Mouse (Mus musculus): ENCODE results near the gene Rabl3.

The Rabl3 gene

DNA sequence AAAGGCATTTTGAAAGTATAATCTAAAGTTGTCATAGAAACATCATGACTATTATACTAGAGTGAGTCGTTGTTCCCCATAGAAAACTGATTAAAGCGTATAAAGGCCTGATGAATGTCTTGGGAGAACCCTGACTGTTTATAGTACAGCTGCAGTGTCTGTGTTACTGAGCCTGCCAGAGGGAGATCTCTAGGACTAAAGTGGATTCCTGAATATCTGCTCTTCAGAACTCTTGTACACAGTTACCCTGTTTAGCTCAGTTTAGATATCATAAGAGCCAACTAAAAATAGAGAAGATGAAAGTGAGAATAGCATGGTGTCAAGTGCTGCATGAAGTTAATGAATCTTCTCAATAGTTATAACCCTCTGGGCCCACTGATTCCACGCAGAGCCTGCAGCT lies 10.6 kb downstream of the Rabl3 start:
- no peak for DNase-seq (ENCODE audit: low read depth)

DNA sequence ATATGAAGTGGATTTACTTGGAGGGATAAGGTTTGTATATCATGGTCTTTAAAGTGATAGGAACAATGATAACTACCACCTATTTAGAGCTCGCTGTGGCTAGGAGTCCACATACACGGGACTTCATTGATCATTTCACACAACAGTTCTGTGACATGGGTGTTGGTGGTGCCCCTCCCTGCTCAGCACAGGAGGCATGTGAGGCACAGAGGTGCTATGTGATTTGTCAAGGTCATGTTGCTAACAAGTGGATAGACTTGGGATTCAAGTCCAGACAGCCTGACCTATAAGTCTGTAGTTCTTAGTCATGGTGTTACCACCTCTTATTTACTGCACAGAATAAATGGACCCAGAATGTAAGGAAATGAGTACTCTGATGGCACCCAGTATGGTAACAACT lies 11.3 kb downstream of the Rabl3 start:
- DNase-seq (ENCODE audit: low read depth): no peak

DNA sequence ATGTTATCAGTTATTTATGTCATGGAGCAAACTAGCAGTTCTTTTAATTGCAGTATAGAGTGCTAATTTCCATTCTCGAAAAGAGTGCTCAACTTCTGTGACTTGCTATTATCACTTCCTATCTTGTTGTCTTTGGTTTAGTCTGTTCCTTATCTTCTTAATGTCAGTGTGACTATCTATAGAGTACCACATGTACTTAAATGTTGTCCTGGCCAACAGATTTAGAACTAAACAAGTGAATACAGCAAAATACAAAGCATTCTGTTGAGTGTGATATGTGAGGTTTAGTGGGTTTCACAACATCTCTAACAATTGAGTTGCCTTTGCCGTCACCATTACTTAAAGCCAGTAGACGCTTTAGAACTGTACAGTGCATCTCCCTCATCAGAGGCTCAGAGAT lies 13.1 kb downstream of the Rabl3 start:
- no peak for DNase-seq (ENCODE audit: low read depth)

DNA sequence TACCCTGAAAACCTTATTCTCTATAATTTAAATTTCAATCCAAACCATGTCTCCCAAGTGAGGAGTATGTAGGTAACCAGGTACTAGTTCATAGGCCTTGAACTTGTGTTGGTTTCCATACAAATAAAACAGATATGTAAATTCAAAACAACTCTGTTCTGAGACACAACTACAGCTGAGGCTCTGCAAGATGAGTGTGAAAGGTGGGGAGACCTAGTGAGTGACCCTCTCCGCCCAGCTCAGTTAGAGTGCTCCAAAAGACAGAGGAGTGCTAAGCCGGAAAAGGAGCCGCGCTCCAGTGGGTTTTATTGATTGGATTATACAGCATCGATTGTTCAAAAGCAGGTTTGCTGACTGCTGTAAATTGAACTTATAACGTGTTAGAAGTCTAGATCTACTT lies 22.7 kb downstream of the Rabl3 start:
- DNase-seq (ENCODE audit: low read depth): no peak

DNA sequence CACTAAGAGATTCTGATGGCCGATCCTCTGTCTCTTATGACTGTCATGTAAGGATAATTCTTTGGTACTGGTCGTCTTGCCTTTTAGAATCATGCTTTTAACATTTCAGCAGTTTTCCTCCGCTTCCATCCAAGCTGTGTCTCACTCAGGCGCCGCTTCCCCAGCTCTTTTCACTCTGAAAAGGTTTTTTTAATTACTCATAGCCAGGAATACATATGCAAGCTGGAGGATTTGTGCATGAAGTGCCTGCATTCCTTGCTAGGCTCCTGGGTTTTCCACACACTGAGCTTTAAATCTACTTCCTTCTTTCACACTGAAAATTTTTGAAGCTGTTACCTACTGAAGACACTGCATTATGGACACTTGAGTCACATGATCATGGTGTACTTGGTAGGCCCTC lies 23.3 kb downstream of the Rabl3 start:
- DNase-seq (ENCODE audit: low read depth): no peak

DNA sequence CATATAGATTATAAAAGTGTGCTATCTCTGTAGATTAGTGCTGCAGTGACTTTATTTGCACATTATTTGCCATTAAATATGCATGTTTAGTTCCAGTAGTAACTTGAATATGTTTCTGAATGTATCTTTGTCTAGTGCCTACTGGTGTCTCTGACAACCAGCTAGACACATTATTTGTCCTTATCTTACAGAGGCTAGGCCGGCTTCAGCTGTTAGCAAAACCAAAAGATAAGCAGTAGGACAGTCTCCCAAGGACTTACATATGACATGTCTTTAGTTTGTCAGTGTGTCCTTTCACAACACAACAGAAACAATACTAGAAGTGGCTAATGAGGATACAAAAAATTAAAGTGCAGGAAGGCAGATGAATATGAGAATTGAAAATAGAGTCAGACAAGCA lies 25.4 kb downstream of the Rabl3 start:
- no peak for DNase-seq (ENCODE audit: low read depth)

DNA sequence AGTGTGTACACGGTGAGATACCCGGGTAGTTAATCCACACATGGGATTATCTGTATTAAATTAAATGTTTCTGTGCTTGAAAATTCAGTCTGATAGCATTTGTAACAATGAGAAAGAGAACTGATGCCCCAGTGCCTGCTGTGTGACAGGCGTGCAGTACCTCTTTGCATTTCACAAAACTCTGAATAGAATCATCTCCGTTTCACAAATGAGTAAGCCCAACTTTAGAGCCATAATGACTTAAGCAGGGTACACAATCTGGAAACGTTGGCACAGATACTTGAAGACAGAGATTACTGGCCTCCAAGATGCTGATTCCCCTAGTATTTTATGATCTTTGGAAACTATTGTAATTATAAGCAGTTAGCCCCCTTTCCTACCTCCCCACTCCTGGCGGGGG lies 26.4 kb downstream of the Rabl3 start:
- DNase-seq (ENCODE audit: low read depth): no peak

DNA sequence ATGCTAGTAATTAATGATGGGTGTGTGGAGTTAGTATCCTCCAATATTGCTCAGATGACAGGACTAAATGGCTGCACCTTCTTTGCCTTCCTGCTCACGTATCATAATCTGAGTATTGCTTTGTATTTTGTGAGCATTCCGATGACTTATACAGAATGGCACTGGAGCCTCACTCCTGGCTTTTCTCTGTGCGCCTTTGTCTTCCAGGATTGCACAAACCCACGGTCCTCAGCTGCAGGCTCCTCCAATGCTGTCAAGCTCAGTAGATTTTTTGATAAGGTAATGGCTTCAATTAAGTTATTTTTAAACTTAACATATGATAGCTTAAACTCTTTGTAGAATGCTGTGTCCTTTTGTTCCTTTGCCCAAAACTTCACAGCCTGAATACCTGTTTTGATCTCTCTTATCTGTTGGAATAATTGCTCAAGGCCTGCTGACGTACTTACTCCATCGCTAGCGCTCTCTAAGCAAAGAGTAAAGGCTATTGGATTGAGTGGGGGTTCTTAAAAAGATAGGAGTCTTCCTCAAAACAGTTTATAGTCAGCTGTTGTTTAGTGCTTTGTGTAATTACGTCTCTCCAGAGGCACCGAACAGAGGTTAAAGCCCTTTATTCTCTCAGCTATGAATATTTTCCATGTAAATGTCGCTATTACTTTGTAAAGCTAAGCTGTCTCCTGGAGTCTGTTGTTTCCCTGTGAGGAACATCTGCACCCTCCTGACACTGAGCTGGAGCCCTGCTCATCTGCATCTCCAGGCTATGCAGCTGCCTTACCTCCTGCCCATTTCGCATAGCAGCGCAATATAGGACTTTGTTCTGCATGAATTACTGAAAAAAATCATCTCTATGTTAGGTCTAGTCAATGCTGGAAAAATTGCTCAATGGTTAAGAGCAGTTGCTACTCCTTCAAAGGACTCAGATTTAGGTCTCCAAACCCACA lies 27.7 kb downstream of the Rabl3 start:
- DNase-seq (ENCODE audit: low read depth): no peak

DNA sequence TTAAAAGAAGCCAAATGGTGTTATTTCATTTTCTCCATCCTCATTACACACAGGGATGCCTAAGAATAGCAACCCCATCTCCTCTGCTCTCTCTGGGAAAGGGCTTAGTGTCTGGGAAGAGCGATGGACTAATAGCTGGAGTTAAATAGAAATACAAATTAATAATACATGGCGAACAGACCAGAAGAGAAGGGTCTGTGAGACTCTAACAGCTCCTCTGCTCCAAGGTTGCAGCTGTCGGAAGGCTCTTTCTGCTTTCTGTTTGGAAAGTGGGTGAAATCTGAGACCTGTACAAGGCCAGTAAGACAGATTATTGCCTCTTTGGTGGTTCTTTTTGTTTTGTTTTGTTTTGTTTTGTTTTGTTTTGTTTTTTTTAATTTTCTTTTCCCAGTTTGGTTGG lies 31.9 kb downstream of the Rabl3 start:
- no peak for DNase-seq (ENCODE audit: low read depth)

DNA sequence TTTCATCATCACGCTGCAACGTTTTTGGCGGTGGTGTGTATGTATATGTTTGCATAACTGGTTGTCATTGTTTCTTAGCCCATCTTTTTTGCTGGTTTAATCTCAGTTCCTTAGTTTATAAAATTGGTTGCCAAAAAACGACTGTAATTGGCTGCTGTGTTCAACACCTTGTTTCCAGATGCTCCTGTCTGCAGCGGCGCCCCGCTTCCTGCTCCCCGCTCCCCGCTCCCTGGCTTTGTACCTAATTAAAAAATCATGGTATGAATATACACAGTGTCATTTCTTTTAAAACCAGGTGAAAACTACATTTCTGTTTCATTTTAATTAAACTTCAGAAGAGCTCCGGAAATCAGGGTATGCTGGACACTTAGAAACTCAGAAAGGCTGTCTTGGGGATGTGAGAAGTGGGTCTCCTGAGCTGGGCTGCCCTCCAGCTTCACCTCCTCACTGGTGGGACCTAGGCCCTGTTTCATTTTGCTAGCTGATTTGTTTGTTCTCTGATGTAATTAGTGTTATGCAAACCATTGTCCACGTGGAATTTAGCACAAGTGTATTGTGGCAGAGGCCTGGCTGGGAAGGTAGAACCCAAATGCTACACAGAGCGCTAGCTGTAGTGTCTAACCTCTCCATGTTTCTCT lies 32.6 kb downstream of the Rabl3 start:
- no peak for DNase-seq (ENCODE audit: low read depth)

DNA sequence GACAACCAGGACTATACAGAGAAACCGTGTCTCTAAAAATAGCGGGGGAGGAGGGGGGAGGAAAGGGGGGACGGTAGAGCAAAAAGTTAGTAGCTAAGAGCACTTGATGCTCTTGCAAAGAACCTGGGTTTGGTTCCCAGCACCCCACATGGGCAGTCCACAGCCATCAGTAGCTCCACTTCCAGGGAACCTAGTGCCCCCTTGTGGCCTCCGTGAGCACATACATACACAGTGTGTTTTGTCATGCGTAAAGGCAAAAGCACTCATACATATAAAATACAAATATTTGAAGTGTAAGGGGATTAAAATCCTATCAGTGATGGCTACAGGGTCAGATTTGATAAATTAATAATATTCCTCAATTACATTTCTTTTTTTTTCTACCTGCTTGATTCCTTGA lies 33.4 kb downstream of the Rabl3 start:
- peak; percentile 8 for DNase-seq (ENCODE audit: low read depth)

DNA sequence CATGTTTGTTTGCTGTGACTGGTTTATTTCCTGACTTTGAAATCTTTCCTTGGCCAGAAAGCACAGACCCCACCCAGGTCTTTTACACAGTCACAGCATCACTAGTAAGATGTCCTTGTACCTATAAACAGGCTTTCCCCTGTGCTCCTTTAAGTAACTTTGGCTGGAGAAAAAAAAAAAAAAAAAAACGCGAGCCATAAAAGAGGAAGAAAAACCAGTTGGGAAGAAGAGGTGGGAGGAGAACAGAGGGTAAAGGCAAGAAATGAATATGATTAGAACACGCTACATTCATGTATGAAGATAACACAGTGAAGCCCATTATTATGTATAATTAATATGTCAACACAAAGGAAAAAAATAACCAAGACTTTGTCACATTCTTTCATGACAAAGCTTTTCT lies 35.6 kb downstream of the Rabl3 start:
- DNase-seq (ENCODE audit: low read depth): no peak

DNA sequence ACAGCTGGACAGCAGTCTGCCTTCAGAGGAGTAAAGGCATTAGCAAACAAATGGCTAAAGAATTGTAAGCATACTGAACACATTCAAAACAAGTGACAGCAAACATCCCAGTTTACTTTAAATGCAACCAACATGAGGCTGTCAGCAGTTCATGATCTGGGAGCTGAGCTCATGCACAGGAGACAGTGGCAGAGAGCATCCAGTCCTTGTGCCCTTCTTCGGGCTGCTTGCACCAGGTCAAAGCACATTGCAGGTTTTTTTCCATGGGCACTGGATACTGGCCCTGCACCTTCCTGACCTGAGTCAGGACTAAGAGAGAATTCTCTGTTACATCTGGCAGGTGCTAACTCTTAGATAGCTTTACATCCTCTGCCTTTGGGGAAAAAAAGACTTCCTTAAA lies 39.9 kb downstream of the Rabl3 start:
- DNase-seq (ENCODE audit: low read depth): no peak

DNA sequence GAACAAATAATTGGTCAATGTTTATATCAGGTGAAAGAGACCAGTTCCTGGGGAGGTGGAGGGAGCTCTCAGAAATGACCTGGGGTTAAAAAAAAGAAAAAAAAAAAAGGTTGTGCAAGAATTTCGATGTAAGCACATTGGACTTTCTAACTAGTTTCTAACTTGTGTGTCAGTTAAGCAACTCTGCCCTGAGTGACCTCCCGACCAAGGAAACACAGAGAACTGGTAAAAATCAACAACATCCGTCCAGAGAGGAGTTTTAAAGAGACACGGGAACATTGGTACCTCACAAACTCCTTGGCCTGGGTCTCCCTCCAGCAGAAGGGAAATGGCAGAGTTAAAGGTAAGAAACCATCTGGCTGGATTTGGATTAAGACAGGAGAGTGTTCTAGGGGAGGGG lies 40.3 kb downstream of the Rabl3 start, which contains the start of gene Hgd:
Hgd (plus strand) TSS at position 160 of the 400 bp plus-strand sequence.
- no peak for DNase-seq (ENCODE audit: low read depth)

DNA sequence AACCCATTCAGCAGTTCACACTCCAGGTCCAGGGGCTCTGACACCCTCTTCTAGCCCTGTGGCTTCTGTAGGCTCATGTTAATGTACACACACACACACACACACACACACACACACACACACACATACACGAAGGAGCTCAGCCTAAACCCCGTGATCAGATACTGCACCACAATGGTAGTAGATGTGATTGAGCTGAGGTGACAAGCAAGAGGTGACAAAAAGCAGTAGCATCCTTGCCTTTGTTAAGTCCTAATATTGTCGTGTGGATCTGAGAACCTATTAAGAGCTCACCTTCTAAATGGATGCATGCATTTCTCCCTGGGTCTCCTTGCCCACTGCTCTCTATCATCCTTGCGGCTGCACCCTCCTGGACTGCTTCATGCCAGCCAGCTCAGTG lies 41.0 kb downstream of the Rabl3 start:
- no peak for DNase-seq (ENCODE audit: low read depth)

DNA sequence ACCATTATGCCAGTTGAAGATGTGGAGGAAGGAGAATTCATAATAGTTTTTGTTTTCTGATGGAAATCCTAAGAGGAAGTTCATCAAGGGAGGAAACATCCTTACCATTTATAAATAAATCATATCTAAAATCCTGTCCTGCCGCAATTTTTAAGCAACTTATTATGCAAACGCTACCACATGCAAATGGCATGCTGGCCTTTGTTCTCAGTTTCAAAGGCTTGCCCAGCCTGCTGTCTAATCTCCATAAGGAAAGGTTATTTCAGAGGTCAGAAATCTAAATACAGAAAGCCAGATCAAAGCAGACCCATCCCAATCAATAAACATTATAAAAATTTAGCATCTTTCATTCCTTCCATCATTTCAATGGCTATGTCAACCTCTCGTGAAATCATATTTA lies 42.2 kb downstream of the Rabl3 start:
- DNase-seq (ENCODE audit: low read depth): no peak

DNA sequence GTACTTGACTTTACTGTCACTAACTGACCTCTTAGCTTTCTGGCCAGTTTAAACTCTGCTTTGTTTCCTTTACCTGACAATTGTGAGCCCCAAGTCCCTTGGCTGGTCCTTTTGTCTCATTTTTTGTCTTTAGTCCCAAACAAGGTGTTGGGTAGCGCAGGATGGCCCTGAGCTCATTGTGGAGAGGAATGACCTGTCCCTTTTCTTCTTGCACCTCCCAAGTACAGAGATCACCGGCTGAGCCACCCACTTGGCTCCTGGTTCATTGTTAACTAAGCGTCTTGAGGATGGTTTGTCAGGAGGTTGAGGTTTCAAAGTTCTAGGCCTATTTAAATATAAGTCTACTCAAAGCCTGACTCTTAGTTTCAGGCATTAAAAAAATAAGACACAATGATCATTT lies 43.6 kb downstream of the Rabl3 start:
- DNase-seq (ENCODE audit: low read depth): no peak

DNA sequence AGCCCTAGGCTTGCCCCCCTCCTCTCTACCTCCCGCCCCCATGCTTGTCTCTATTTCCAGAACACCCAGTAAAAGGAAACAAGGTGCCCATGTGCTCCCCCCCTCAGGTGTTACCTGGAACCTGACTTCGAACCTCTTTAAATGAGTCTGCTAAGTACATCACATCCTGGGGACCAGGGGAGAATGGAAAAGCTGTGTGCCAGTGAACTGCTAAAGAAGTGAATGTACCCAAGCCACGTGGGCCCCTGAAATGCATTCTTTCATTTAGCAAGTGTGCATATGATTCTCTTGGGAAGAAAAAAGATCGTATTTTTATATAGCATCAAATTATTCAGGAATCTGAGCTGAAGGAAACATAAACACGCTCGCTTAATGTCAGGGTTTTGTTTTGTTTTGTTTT lies 44.1 kb downstream of the Rabl3 start:
- no peak for DNase-seq (ENCODE audit: low read depth)

DNA sequence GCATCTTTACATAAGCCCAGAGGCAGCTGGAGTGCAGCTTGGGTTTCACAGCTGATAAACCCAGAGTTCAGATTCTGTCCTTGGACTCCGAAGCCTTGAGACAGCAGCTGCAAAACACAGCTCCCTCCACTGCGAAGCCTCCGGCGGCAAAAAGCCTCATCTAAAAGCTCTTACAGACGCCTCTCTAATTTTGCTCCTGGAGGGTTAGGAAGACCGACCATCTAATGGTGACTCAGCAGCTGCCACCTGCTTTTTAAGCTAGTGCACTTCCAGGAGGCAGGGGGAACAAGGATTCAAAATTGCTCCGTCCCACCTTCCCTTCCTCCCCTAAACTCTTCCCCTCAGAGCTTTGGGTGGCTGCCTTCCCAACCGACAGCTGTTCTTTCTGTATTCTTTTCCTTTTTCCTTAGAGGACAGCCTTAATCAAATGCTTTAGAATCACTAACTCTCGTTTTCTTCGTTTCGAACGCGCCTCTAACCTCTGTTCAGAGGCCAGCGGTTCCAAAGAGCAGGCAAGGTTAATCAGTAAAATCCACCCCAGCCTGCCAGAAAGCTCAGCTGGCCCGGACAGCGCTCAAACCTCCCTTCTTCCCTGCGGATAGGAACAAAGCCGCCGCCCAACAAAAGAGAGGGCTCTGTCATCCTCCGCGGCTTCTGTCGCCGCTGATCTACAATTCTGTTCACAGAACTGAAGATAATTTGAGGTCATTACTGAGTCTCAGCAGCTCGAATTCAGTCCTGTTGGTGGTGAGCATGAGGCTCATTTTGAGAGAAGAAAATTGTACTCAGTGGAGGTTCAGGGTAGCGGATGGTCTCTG lies 44.7 kb downstream of the Rabl3 start:
- no peak for DNase-seq (ENCODE audit: low read depth)

DNA sequence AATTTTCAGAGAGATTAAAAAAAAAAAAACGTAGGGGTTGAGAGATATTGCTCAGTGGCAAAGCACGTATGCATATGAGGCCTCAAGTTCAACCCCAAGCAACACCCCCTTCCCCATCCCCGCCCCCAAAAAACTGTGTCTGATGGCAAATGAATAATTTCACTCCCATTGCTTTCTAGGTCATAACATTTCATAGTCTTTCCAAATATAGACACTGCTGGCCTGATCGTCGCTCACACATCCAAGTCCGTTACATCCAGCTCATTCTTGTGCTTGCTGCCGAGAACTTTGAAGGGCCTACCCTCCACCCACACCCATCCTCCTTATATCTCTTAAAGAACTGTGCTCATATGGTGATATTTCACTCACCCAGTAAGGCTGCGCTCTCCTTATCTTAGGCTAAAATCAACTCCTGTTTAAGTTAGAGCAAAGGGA lies 45.5 kb downstream of the Rabl3 start:
- no peak for DNase-seq (ENCODE audit: low read depth)

DNA sequence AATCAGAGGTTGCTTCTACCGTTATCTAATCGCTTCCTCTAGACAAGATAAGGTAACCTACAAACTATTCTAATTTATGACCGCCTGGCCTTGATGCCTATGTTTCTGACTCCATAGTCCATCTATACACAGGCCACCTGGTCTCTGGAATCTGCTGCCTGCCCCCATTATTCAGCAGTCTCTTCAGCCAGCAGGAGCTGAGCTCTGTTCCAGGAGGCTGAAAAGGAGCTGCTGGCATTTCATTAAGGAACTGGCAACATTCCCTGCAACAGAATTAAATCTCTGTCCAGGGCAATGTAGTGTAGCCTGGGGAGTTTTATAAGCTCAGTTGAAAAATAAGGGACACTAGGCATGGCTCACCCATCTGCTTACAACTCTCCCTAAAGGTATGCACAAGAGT lies 51.2 kb downstream of the Rabl3 start:
- no peak for DNase-seq (ENCODE audit: low read depth)

DNA sequence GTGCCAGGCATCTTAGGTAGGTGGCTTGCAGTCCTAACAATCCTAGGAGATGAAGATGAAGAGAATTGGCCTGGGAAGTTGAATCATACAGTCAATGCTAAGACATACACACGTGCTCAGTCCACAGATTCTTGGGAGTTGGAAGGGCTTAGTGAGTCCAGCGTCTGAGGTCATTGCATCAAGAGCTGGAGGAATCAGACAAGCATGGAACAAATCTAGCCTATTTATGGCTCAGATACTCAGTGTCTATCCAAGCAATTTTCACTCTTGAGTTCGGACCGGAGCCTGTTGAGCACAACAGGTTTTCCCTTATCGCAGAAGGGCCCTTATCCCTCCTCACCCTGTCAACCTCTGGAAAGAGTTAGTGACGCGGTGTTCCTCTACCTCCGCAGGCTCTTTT lies 51.9 kb downstream of the Rabl3 start:
- DNase-seq (ENCODE audit: low read depth): no peak

DNA sequence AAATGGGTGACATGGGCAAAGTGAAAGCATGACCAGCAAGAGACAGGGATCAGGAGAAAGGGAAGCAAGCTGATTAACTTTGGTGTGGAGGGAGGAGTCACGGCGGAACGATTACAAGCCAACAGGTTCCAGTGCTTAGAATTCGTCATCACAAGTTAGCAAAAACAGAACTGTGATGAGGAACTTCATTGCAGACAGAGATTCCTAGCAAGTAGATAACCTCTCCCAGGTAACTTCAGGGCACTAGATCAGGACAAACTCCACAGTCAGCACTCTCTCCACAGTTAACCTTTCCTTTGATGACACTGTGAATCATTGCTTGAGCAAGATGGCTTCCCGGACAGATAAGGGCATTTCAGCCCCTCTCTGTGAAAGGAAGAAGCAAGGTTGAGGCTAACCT lies 57.7 kb downstream of the Rabl3 start:
- DNase-seq (ENCODE audit: low read depth): no peak
